Mouse (Mus musculus): ENCODE results near the gene Trpt1. TPM values are rescaled to one million over a fixed set of nuclear protein-coding genes. Genes with fewer than 3 reads are reported as not detected.

The Trpt1 gene
- polyA plus RNA-seq, 1 experiment from 2014 or later = 18.0 TPM

DNA sequence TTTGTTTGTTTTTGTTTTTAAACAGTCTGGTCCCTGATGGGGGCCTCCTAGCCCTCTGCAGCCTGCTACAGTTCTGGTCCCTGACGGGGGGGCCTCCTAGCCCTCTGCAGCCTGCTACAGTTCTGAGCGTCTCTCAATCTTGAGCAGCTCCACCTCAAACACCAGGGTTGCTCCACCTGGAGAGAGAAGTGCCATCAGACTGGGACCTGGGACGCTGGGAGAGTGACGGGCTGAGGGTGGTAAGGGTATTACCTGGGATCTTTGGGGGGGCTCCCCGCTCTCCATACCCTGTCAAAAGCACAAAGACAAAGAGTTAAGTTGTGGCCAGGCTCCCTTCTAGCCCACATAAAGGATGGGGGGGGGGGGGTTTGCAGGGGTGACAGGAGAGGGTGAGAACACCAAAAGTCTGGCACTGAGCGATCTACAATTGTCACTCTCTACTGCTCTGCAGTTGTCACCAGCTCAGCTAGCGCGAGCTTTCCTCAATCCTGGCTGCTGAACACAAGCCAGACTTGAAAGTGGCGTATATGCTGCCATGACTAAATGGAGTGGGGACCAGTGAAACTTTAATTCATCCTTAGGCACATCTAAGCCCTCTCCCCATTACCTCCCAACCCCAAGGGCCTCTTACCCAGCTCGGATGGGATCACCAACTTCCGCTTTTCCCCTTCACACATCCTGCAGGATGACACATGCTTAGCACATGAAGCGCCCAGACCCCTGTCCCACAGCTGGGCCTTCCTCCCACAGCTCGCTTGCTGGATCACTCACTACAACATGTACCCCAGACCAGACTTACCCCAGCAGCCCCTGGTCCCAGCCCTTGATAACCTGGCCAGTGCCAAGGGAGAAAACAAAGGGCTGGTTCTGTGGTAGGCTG lies 17.9 kb upstream of the Trpt1 start:
- 84% methylated on average over 13 of the region's 13 CpGs for WGBS
- no peak for ATAC-seq (ENCODE audit: low FRiP score)
- Histone ChIP-seq H3K4me2 (peak overlapping the region; percentile 95), H3K4me3 (peak overlapping the region; percentile 67), H3K27me3 (no peaks in the 10 kb centered on the region), H3K27ac (peak overlapping the region; percentile 97), H3K9me3 (no peaks in the 10 kb centered on the region), H3K36me3 (peaks cover 28% of the 10 kb centered on the region), H3K4me1 (replicated peaks) (peaks cover 56% of the 10 kb centered on the region), H3K9ac (peak overlapping the region; percentile 85)

DNA sequence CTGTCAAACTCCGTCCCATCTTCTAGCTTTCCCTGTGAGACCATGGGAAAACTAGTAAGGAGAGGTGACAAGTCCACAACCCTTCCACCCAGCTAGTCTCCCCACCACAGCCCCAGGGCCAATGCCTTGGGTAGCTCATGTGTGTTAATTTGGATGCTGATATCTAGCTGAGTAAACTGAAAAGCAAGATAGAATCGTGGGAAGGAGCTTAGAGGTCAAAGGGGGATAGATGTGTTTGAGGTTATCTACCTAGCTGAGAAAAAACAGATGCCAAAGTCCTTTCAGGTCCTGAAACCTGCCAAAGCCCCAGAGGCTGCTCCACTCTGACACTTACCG lies 17.3 kb upstream of the Trpt1 start:
- H3K9ac ChIP-seq = peak overlapping the region; percentile 85
- H3K9me3 ChIP-seq = no peaks in the 10 kb centered on the region
- peak overlapping the region; percentile 67 for H3K4me3 ChIP-seq
- peaks cover 32% of the 10 kb centered on the region for H3K36me3 ChIP-seq
- no peaks in the 10 kb centered on the region for H3K27me3 ChIP-seq
- WGBS = 44% methylated on average over 3 of the region's 3 CpGs
- peak overlapping the region; percentile 97; the same call in 1 of the 2 replicates for H3K27ac ChIP-seq
- no peak for ATAC-seq (ENCODE audit: low FRiP score)
- H3K4me2 ChIP-seq = peak overlapping the region; percentile 95
- peaks cover 55% of the 10 kb centered on the region for H3K4me1 ChIP-seq (replicated peaks)

DNA sequence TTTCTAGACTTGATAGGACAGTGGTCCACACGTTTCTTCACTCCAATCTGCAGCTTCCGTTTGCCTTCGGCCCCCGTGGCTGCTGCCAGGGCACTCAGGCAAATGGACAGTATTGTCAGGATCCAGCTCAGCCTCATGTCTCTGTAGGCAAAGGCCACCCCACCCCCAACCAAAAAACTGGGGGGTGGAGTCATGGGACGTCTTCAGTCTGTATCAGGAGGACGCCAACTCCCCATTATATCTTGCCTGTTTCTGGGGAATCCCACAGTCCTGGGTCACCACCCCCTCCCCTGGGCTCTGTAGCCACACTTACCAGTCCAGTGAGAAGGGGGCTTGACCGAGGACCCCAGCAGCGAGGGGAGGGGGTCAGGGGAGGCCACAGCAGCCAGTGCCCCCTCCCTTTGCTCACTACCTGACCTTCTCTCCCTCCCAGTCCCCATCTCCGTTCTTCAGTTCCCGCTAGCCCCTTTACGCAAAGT lies 16.9 kb upstream of the Trpt1 start:
- WGBS = 8% methylated on average over 11 of the region's 11 CpGs
- Histone ChIP-seq H3K9ac (peak overlapping the region; percentile 85), H3K4me1 (replicated peaks) (peaks cover 50% of the 10 kb centered on the region), H3K27me3 (no peaks in the 10 kb centered on the region), H3K4me3 (peak overlapping the region; percentile 67), H3K4me2 (peak overlapping the region; percentile 95), H3K27ac (peak overlapping the region; percentile 97), H3K36me3 (peaks cover 36% of the 10 kb centered on the region), H3K9me3 (no peaks in the 10 kb centered on the region)
- no peak for ATAC-seq (ENCODE audit: low FRiP score)

DNA sequence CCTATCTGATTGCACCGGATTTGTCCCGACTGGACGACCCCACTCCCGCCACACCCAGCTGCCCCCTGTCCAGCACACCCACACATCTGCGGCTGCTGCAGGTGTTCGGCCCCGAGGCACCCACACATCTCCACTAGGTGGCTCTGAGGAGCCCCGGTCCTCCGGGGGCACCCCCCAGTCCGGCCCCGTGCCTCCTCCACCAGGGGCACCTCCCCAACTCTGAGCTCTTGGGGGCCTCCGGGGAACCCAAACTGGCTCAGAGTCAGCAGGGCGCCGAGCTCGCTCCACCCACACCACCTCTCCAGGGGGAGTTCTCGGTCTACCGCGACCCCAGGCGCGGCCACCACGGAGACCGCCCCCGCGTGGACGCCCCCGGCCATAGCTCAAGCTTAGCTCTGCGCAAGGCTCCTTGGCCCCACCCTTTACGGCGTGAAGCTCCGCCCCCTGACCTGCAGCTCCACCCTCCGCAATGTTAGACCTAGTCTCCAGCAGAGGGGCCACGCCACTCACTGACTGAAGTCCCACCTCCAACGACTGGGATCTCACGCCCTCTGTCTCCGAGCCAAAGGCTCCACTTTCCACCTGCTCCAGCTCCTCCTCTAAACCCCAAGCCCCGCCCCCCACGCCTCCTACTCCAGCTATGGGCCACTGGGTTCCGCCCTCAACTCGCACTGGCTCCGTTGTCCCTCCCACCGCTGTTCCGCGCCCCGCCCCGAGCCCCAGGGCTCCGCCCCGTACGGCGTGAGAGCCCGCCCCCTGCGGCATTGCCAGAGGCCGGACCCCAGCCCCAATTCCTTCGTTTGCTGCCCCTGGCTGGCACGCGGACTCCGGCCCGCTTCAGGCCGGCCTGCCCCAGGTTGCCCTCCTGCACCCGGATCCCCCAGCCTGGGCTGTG lies 16.2 kb upstream of the Trpt1 start:
- Histone ChIP-seq H3K36me3 (peaks cover 40% of the 10 kb centered on the region), H3K4me1 (replicated peaks) (peaks cover 49% of the 10 kb centered on the region), H3K4me3 (peak overlapping the region; percentile 67), H3K27me3 (no peaks in the 10 kb centered on the region), H3K9ac (peak overlapping the region; percentile 85), H3K9me3 (no peaks in the 10 kb centered on the region), H3K27ac (peak overlapping the region; percentile 97), H3K4me2 (peak overlapping the region; percentile 95)
- under 1% methylated on average over 59 of the region's 59 CpGs for WGBS
- ATAC-seq (ENCODE audit: low FRiP score) = peak; percentile 87

DNA sequence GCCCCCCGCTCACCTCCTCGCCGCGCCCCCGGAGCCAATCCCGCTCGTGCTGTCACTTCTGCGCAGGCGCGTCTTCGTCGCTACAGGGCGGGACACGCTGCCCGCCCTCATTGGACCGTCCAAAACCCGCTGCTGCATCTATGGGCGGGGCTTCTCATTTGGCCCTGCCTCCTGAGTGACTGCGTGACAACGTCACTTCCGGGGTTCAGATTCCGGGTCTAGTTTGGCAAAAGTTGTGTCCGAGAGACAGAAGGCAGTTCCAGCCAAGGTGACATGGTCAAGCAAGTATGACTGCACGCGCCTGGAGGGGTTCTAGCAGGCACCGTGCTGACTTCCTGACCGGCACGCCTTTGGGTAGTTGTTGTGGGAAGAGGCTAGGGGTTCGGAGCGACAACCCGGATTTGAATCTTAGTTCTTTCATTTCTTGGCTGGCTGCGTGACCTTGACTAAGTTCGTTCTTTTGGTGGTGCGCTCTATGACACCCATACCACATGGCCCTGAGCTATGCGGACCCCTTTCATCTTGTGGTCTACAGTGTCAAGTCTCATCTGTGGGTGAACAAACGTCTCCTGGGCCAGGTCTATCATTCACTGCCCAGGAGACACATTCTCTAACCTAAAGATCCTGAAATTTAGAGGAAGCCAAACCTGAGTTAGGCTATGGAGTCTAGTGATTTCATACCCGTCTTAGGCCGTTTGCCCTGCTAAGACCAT lies 15.4 kb upstream of the Trpt1 start, which contains the start of gene Fkbp2:
Gene Fkbp2, minus strand, starts transcription at position 121 of the 713 bp plus-strand sequence.
- Histone ChIP-seq H3K4me3 (peak within 1 kb of the TSS; percentile 67), H3K4me1 (replicated peaks) (peaks cover 49% of the 10 kb centered on the region), H3K9me3 (no peaks in the 10 kb centered on the region), H3K36me3 (peaks cover 48% of the 10 kb centered on the region), H3K4me2 (peak within 1 kb of the TSS; percentile 95), H3K27ac (peak within 1 kb of the TSS; percentile 97), H3K27me3 (no peaks in the 10 kb centered on the region), H3K9ac (peak within 1 kb of the TSS; percentile 85)
- peak; percentile 90 for ATAC-seq (ENCODE audit: low FRiP score)
- 3% methylated on average over 38 of the region's 38 CpGs for WGBS

DNA sequence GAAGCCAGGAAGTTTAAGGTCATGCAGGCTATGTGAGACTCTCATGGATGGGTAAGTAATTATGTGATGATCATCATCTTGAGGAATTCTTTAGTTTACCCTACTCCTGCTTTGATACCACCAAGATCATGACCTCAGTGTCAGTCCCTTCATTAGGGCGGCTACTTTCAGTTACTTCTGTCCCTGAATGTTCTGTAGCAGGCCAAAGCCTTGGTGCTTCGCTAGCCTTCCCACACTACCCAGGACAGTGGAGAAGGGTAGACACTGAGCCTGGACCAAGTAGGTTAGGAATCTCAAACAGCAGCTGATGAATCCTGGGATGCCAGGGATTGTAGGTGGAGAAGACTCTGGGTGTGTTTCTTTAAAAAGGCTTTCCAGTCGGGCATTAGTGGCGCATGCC lies 14.5 kb upstream of the Trpt1 start:
- ATAC-seq (ENCODE audit: low FRiP score) = no peak
- Histone ChIP-seq H3K4me3 (0 out of 2 replicates have a peak overlapping the region, but pooled peaks have one; percentile 67), H3K9me3 (no peaks in the 10 kb centered on the region), H3K4me1 (replicated peaks) (peaks cover 47% of the 10 kb centered on the region), H3K36me3 (peaks cover 48% of the 10 kb centered on the region), H3K27ac (no peak overlapping the region), H3K4me2 (no peak overlapping the region), H3K9ac (no peak overlapping the region), H3K27me3 (no peaks in the 10 kb centered on the region)
- 92% methylated on average over 4 of the region's 4 CpGs for WGBS

DNA sequence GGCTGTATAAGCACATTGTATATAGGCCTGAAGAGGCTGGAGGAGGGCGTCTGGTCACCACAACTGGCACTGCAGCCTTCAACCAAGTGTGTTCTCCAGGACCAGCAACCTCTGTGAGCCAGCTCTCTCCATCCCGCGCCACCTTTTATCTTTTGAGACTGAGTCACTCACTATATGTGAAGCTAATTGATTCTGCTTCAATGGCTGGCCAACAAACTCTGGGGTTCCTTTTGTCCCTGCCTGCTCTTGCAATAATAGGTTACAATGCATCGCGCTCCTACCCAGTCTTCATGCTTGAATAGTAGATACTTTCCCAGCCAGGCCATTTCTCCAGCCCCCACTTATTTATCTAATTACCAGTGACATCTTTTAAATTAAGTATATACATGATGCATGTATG lies 12.3 kb upstream of the Trpt1 start:
- H3K27ac ChIP-seq = no peak overlapping the region

DNA sequence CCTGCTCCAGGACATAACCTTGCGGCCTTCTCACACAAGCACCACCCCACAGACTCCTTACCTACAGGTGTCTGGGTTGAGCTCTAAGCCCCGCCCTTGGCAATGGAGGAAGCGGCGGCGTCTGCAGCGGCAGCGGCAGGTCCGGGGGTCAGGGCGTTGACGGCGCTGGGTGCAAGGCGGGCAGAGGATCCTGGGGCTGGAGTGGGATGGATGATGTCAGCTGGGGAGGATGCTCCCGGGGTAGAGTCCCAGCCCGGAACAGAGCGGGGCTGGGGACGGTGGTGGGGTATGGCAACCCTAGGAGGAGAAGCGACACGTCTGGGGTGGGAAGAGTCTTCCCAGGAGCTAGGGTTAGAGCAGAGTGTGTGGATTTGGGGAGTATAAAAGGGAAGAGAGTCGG lies 10.6 kb upstream of the Trpt1 start:
- H3K27ac ChIP-seq = no peak overlapping the region
- no peaks in the 10 kb centered on the region for H3K27me3 ChIP-seq
- no peak overlapping the region for H3K4me3 ChIP-seq
- peaks cover 31% of the 10 kb centered on the region for H3K4me1 ChIP-seq (replicated peaks)
- H3K9me3 ChIP-seq = no peaks in the 10 kb centered on the region
- ATAC-seq (ENCODE audit: low FRiP score) = no peak
- peaks cover 29% of the 10 kb centered on the region for H3K36me3 ChIP-seq
- 90% methylated on average over 19 of the region's 19 CpGs for WGBS
- H3K9ac ChIP-seq = no peak overlapping the region; the same call in 1 of the 2 replicates
- no peak overlapping the region for H3K4me2 ChIP-seq

More for the DNA sequence above, 12.3 kb upstream of the Trpt1 start:
- no peaks in the 10 kb centered on the region for H3K9me3 ChIP-seq
- 27% methylated on average over 5 of the region's 5 CpGs for WGBS
- H3K4me1 ChIP-seq (replicated peaks) = peaks cover 43% of the 10 kb centered on the region
- no peak overlapping the region for H3K9ac ChIP-seq
- peaks cover 29% of the 10 kb centered on the region for H3K36me3 ChIP-seq
- H3K27me3 ChIP-seq = no peaks in the 10 kb centered on the region
- H3K4me2 ChIP-seq = no peak overlapping the region
- no peak for ATAC-seq (ENCODE audit: low FRiP score)
- no peak overlapping the region for H3K4me3 ChIP-seq

DNA sequence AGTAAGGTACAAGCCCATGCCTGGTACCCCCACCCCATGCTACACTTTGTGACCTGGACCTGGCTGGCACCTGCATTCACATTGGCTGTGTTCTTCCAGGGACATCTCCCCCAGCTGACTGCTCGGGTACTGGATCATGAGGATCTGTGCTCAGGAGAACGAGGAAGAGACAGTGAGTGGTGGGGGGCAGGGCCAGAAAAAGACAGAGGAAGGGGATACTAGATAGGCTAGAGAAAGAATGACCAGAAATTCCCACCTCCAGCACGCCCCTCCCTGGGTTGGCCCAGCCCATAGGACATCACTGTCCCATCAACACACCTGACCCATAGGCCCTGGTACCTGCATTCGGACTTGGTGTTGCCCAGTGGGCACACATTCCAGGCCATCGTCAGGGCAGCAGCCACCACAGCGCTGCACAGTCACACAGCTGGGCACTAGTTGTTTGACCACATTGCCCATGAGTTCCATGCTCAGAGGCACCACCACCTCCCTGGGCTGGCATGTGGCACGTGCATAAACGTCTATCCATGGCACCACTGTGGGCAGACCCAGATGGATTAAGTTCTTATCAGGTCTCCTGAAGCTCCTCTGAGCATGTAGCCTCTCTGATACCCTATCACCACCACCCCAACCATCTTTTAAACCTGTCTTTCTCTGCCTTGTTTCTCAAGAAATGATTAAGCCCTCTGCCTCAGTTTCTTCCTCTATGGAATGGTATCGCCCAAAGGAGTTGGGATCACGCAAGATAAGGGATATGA lies 9.8 kb upstream of the Trpt1 start:
- H3K4me1 ChIP-seq (replicated peaks) = peaks cover 26% of the 10 kb centered on the region
- H3K27me3 ChIP-seq = no peaks in the 10 kb centered on the region
- peak overlapping the region; percentile 57; the same call in 1 of the 2 replicates for H3K4me3 ChIP-seq
- ATAC-seq (ENCODE audit: low FRiP score) = no peak
- peak overlapping the region; percentile 82; the same call in 1 of the 2 replicates for H3K9ac ChIP-seq
- H3K27ac ChIP-seq = 0 out of 2 replicates have a peak overlapping the region, but pooled peaks have one; percentile 76
- H3K9me3 ChIP-seq = no peaks in the 10 kb centered on the region
- H3K4me2 ChIP-seq = peak overlapping the region; percentile 93
- WGBS = 84% methylated on average over 10 of the region's 10 CpGs
- peaks cover 29% of the 10 kb centered on the region for H3K36me3 ChIP-seq

DNA sequence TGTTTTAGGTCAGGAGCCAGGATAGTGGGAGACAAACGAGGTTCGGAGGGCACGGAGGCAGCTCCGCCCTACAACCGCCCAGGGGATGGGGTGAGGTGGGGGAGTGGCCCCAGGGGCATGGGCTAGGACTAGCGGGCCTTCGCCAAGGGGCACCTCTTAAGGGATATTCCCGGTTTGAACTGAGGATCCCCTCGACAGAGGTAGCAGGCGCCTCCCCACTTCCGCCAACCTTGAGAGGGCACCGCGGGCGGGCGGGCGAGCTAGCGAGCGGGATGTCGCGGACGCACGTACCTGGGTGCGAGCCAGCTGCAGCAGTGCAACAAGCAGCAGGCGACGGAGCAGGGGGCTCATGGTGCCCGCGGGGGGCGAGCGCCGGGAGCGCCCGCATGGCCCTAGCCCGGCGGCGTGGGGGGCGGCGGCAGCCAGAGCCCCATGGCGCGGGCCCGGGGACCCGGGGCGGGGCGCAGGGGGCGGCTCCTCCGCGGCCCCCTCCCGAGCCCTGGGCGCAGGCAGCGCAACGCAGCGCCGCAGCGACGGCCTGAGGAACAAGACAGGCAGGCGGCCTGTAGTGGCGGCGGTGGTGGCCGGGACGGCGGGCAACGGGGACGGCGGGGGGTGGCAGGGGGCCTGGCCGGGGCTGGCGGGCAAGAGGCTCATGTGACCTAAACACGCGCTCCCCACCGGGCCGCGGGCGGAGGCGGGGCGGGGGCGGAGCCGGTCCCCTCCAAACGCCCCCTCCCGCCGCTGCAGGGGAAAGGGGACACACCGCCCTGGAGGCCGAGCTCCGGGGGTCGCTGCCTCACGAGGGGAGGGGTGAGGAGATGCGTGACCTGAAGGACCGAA lies 8.6 kb upstream of the Trpt1 start, which contains the start of gene Vegfb:
Gene Vegfb, minus strand, starts transcription at position 591 of the 843 bp plus-strand sequence.
- peak; percentile 59 for ATAC-seq (ENCODE audit: low FRiP score)
- Histone ChIP-seq H3K27ac (peak within 1 kb of the TSS; percentile 76), H3K9ac (peak within 1 kb of the TSS; percentile 82), H3K9me3 (no peaks in the 10 kb centered on the region), H3K4me2 (peak within 1 kb of the TSS; percentile 93), H3K4me3 (peak within 1 kb of the TSS; percentile 57), H3K27me3 (no peaks in the 10 kb centered on the region), H3K4me1 (replicated peaks) (peaks cover 33% of the 10 kb centered on the region), H3K36me3 (peaks cover 27% of the 10 kb centered on the region)
- WGBS = under 1% methylated on average over 64 of the region's 85 CpGs

All from hindbrain, embryonic 13.5 days (tissue).